Mouse (Mus musculus) E14TG2a.4 (cell line): ENCODE results near the gene Fxyd7.

Experiments
- CTCF ChIP-seq: conservative IDR thresholded peaks from 2 replicates; pipeline ENCODE4 v1.5.1; 2014; ENCODE audit warnings: low read length
- POU5F1 ChIP-seq: IDR thresholded peaks from 2 replicates; pipeline ENCODE4 v1.6.1; 2014; ENCODE audit warnings: low read length, borderline replicate concordance

- no peak for TF ChIP-seq CTCF
- TF ChIP-seq POU5F1, result no peak
These were observed 32.9 kb upstream of the Fxyd7 start for GRCm38 (mm10) chr7:31084140-31084539.
